Mouse (Mus musculus): Measurements from ENCODE around the gene Xlr5b.
"Not testable (repeated sequence)": the region's sequence is repeated elsewhere in the genome, so short reads cannot be mapped to it uniquely, and the experiment has no call there.

GRCm38 (mm10) chrX:73149350-73149749 is 754 bp downstream of the Xlr5b start, which contains the start of gene DXBay18:
- TF ChIP-seq CTCF (IDR thresholded peaks at IDR 0.05; ENCODE audit: control insufficient read depth, insufficient read depth, insufficient replicate concordance, low read depth, low read length); POLR2A (IDR thresholded peaks at IDR 0.05; ENCODE audit: control insufficient read depth, low read depth, low read length): not testable (repeated sequence)
